Mouse (Mus musculus): ENCODE measurements around the gene Gpx6.
A peak's percentile ranks its signal among the peaks of the same experiment; 100 is the strongest.

Gene Gpx6

DNA sequence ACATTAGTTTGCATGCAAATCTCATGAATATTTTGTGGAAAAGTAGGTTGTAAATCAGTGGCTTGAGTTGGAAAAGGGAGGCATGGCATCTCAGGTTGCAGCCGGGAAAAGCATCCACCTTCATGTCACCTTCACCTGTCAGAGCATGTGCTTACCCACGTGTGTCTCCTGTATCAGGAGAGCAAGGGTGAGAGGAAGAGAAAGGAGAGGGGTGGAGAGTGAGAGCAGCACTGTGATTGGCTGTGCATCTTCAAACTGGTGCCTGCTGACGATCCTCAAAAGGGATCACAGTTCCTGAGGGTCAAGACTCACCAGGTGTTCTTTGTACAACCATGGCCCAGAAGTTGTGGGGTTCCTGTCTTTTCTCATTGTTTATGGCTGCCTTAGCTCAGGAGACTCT, at the start of gene Gpx6:
Gene Gpx6 (plus strand): TSS at position 200 of the 400 bp plus-strand sequence.
- no peak for DNase-seq (ENCODE audit: low read depth, low spot score)

GRCm38 (mm10) chr13:21262787-21263461, 49.0 kb upstream of the Gpx6 start:
- no peak for DNase-seq (ENCODE audit: low read depth, low spot score)

GRCm38 (mm10) chr13:21263910-21264309, 48.0 kb upstream of the Gpx6 start:
- DNase-seq (ENCODE audit: low read depth, low spot score), result no peak

DNA sequence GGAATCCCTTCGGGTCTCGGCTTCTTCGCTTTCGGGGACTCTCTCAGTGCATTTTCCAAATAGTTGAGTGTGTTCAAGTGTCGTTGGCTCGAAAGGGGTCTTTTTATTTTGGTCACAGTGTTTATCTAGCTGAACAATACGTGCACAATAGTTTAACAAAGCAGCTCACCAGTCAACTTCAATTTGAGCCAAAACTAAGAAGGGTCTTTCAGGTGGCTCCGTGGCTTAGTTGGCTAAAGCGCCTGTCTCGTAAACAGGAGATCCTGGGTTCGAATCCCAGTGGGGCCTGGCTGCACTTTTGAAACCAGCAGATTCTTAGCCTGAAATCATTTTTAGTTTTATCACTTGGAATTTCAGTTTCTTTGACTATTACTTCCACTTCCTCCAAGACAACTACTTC, 47.6 kb upstream of the Gpx6 start:
- DNase-seq (ENCODE audit: low read depth, low spot score), result no peak

GRCm38 (mm10) chr13:21265736-21266135, 46.2 kb upstream of the Gpx6 start:
- DNase-seq (ENCODE audit: low read depth, low spot score), result no peak

- DNase-seq (ENCODE audit: low read depth, low spot score), result no peak
Observed at GRCm38 (mm10) chr13:21267541-21267940, 44.4 kb upstream of the Gpx6 start.

GRCm38 (mm10) chr13:21268262-21268661, 43.7 kb upstream of the Gpx6 start:
- no peak for DNase-seq (ENCODE audit: low read depth, low spot score)

DNA sequence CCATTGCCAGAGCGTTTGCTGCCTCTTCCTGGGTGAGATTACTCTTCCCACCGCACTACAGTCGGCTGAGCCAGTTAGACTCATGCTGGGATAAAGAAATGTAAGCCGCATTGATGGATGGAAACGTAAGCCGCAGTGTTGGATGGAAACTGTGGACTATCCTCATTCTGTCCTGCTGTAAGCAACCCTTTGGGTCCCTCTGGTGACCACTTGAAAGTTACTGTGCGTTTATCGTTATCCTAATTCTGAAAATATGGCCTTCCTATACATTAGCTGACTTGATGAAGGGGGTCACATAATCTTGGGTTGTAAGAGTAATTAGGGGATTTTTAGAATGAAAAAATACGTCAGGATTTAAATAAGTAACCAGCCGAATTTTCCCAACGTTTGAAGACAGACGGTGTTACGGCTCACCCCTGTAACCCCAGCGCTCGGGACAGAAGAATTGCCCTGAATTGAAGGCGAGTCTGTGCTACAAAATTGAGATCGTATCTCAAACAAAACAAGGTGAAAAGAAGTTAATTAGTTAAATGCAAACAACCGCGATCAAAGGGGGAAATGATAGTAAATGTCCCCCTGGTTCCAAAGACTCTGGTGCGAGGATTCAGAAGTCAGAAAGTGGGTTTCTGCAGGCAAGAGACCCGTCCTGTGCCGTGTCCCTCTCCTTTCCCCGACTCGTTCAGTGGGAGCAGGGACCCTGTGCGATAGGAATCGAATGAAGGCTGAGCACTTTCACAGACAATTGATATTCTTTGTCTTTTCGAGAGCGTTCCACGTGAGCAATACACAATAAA, 36.7 kb upstream of the Gpx6 start:
- peak; percentile 15 for DNase-seq (ENCODE audit: low read depth, low spot score)

- peak; percentile 24 for DNase-seq (ENCODE audit: low read depth, low spot score)
Observed at GRCm38 (mm10) chr13:21275815-21276550, 35.9 kb upstream of the Gpx6 start.

- no peak for DNase-seq (ENCODE audit: low read depth, low spot score)
Observed at GRCm38 (mm10) chr13:21276551-21276950, 35.4 kb upstream of the Gpx6 start.

DNA sequence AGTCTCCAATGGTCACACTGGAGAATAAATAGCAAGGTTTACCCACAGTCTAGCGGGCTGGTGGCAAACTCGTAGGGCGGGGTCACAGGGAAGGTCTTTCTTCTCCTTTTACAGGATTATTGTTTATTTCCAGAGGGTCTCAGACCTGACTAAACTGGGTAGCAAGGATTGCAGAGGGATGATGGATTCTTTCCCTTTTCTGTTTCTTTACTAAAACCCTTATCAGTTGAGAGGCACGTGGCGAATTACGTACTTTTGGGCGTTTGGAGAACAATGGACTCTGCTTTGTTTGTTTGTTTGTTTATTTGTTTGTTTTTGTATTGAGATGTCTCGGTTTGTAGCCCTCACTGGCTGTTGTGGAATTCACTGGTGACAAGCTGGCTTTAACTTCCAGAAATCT, 32.8 kb upstream of the Gpx6 start:
- no peak for DNase-seq (ENCODE audit: low read depth, low spot score)

DNA sequence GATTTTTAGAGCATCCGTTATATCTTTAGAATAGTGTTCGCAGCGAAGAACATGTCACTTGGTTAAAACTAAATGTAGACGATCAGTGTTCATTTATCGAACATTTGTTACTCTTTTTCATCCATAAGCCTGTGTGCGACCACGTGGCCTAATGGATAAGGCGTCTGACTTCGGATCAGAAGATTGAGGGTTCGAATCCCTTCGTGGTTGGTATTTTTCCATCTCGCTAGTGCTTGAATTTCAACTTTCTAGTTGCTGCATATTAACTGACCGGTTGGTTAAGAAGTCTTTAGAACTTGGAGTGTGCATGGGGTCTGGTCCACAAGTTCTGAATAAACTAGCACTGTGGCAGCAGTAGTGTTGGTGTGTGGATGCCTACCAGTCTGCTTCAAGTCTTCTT, 32.4 kb upstream of the Gpx6 start:
- peak; percentile 79 for DNase-seq (ENCODE audit: low read depth, low spot score)

DNA sequence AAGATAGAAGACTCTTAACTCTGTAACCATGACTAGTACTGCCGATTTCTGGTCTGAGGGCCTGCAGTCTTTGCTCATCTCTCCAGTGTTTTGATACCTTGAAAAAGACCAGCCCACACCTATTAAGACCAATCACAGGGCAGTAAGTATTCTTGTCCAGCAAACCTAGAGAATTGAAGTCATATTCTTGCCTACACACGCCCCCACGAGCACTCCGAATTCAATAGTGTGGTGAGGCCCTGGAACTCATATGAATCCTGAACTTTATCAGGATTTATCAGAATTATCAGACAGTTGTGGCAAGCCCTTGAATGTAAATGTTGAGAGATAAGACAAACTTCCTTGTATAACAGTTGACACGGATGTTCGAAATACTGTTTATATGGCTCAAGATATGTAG, 19.3 kb upstream of the Gpx6 start, which contains the start of gene Gpx5:
Gene Gpx5 (minus strand): TSS at position 101 of the 400 bp plus-strand sequence.
- DNase-seq (ENCODE audit: low read depth, low spot score), result no peak

DNA sequence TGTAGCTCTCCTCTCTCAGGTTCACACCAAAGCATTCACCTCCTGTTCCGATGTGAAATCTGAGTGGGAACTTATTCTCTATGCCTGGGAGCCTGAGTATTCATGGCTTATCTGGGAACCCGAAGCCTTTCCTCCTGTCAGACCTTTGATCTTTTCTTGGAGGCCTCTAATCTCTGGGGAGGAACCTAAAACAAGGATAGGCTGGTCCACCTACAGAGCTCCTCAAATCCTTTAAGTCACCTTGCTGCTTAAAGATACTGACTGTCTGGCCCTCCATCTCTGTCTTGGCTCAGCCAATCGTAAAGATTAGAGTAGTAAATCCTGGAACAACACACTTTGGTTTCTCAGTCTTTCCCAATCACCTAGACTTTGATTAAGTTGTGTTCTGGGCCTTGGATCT, 13.4 kb upstream of the Gpx6 start:
- no peak for DNase-seq (ENCODE audit: low read depth, low spot score)

DNA sequence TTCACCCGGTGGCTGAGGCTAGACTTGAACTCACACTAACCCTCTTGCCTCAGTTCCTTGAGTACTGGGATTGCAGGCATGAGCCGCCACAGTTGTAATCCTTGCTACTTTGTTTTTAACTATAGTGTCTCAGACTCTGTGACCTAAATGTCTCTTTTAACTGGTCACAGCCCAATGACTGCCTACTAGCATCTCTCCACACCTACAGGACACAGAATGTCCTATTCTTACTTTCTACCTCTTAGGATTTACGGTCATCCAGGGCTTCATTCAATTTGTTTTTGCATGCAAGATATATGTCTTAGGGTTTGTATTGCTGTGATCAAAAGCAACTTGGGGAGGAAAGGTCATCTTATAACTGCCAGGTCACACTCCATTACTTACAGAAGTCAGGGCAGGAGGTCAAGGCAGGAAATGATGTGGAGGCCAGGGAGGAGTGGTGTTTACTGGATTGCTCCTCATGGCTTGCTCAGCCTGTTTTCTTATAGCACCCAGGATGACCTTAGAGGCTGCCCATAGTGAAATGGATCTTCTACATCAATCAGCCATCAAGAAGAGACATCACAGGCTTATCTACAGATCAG, 7.3 kb upstream of the Gpx6 start:
- DNase-seq (ENCODE audit: low read depth, low spot score), result no peak

DNA sequence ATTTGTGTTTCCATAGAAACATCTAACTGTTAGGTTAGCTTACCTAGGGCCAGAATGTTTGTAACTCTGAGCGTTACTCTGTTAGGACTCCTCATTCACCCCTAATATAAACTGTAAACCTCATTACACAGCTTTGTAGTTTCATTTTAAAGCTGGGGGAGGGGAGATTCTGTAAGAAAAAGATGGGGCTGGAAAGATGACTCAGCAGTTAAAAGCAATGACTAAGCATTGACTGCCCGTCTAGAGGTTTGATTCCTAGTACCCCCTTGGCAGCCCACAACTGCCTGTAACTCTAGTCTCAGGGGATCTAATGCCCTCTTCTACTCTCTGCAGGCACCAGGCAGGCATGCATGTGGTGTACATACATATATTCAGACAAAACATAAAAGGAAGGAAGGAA, 2.1 kb upstream of the Gpx6 start:
- no peak for DNase-seq (ENCODE audit: low read depth, low spot score)

DNA sequence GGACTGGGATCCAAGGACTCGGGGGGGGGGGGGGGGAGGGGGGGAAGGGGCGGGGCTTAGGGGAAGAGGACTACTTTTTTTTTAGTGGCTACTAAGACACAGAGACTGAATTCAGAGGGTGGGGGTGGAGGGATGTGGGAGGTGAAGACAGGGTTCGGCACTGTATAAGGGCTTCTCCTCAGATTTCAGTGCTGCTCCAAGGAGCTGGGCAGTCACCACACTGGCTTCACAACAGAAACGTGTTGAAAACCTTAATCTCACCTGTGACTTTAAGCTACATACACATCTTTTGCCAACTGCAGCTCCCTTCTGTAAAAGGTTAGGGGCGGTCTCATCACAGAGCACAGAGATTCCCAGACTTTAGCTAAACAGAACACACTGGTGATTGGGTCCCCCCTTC, 929 bp downstream of the Gpx6 start:
- DNase-seq (ENCODE audit: low read depth, low spot score), result no peak

DNA sequence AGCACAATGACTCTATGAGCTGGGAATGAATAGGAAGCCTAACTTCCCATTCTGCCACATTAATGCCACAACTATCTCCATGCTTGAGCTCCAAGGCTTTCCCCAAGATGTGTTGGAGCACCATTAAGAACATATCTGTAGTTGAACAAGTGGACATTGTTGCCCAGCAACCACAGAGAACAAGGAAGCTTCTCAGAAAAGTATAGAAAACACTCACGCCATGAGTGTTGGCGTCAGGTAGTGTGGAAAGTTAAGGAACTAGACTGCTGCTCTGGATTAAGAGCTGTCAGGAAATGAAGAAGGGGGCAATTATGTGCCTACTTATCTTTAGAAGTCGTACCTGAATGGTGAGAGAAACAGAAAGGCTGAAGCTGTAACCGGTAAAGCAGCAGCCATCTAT, 2.0 kb downstream of the Gpx6 start:
- no peak for DNase-seq (ENCODE audit: low read depth, low spot score)

DNA sequence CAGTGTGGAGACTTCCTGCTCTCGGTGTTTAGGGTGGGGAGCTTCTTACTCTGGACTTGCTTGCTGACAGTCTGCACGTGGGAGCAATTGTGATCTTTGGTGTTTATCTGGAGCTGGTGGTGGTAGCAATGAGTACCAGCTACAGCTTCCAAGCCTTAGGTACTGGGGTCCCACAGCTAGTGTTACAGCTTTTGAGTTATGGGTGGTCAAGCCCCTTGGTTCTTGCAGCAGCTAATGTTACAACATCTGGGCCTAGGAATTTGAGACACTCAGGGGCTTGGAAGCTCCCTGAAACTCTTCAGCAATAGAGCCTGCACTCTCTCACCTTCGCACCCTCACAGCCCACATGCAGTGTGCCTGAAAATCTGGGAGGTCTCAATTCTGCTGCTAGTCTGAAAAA, 8.3 kb downstream of the Gpx6 start:
- no peak for DNase-seq (ENCODE audit: low read depth, low spot score)

DNA sequence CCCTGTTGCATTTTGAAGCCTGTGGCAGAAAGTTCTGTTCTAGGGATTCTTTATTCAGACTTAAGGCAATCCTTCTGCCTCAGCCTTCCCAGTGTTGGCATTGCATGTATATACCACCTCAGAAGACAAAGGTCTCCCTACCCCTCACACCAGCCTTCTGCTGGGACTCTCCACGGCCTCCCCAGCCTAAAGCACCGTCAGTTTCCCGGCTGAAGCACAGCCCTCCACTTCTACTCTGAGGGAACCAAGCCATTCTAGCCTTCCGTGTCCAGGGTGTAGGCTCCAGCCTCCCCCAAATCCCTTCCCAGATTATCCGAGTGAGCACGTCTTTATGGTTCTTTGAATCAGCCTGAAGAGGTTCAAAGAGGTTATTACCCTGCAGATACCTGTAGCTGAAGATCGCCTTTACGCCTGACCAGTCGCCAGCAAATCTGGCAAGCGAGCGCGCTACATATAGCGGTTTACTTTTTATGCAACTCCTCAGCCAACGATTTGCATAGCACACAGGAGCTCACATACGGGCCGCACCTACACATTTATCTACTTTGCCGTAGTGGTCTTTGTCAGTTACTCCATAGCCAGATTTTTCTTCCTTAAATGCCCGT, 10.1 kb downstream of the Gpx6 start:
- no peak for DNase-seq (ENCODE audit: low read depth, low spot score)

DNA sequence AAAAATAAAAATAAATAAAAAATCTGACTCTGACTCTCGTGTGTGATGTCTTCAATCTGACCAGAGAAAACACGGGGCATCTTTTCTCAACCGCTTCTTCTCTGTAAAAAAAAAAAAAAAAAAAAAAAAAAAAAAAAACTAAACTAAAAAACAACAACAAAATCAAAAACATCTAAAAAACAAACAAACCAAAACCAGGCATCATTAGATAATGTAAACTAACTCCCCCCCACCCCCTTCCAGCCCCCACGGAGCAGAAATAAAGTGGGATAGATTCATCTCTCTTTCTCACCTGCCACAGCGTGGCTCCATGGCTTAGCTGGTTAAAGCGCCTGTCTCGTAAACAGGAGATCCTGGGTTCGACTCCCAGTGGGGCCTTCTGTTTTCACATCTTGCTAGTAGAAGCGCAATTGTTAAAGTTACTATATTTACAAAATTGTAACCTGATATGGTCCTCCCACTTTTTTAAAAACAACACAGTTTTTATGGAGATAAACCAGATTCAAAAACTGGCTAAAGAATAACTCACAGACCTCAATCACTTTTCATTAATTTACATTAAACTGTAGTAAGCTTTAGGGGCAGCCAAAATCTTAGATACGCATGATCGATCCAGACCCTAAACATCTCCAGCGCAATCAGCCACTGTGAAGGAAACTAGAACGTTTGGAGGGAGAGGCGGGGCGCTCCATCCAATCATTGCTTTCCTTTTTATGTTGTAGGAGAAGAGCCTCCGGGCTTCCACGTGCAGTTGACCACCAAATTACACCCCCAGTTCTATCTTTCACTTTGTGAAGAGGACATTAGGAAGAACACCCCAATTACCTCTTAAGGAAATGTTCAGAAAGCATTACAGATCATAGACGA, 10.8 kb downstream of the Gpx6 start:
- no peak for DNase-seq (ENCODE audit: low read depth, low spot score)
